Mouse (Mus musculus) kidney, embryonic 15.5 days (tissue): ENCODE results near the gene Ifi27. TPM values are rescaled to one million over a fixed set of nuclear protein-coding genes. Genes with fewer than 3 reads are reported as not detected.
A peak's percentile ranks its signal among the peaks of the same experiment; 100 is the strongest.
"Not testable (repeated sequence)": the region's sequence is repeated elsewhere in the genome, so short reads cannot be mapped to it uniquely, and the experiment has no call there.

Experiments used
- ATAC-seq: fragments of 200-750 bp; cut with Nextera tagmentation; replicated peaks from 2 replicates; pipeline ENCODE4 v1.8.0; 2017; ENCODE audit warnings: moderate TSS enrichment; ENCODE audit not compliant: low FRiP score
- H3K27ac ChIP-seq: fragments of 300-500 bp; sonication (generic); 2 replicates; pipeline ENCODE4 v1.5.1; 2015; ENCODE audit warnings: mild to moderate bottlenecking, inconsistent platforms
- H3K27me3 ChIP-seq: fragments of 300-500 bp; sonication (generic); 2 replicates; pipeline ENCODE4 v1.6.1; 2015; ENCODE audit warnings: inconsistent platforms
- H3K36me3 ChIP-seq: fragments of 300-500 bp; sonication (generic); 2 replicates; pipeline ENCODE4 v1.6.1; 2015; ENCODE audit warnings: inconsistent platforms
- H3K4me1 ChIP-seq: fragments of 300-500 bp; sonication (generic); 2 replicates; pipeline ENCODE4 v1.6.1; 2015; ENCODE audit warnings: inconsistent platforms
- H3K4me2 ChIP-seq: fragments of 300-500 bp; sonication (generic); 2 replicates; pipeline ENCODE4 v1.6.1; 2015; ENCODE audit warnings: moderate library complexity, mild to moderate bottlenecking, inconsistent platforms
- H3K4me3 ChIP-seq: fragments of 300-500 bp; sonication (generic); replicated peaks from 2 replicates; pipeline ENCODE4 v1.5.1; 2015; ENCODE audit warnings: mild to moderate bottlenecking, inconsistent platforms
- H3K9ac ChIP-seq: fragments of 300-500 bp; sonication (generic); 2 replicates; pipeline ENCODE4 v1.6.1; 2015; ENCODE audit warnings: mild to moderate bottlenecking, inconsistent platforms
- H3K9me3 ChIP-seq: fragments of 300-500 bp; sonication (generic); replicated peaks from 2 replicates; pipeline ENCODE4 v1.6.1; 2016; ENCODE audit warnings: inconsistent platforms
- WGBS: fragments of 180-500 bp; shearing (Covaris S2); methylation state at CpG from one replicate; pipeline ENCODE4 v1.1.7; 2015; ENCODE audit warnings: mixed read lengths; 5-methylcytosine and 5-hydroxymethylcytosine counted together
- polyA plus RNA-seq: library from polyadenylated mRNA; unstranded; fragments of >200 nt; fragmentation: Nextera tagmentation; extraction: Ambion mirVana; gene quantifications from 2 replicates; pipeline ENCODE4 v1.2.1, GENCODE M21; 2015

Gene Ifi27
- polyA plus RNA-seq, 1 experiment from 2014 or later = 35.4 TPM

- Histone ChIP-seq H3K27ac (0 out of 2 replicates have a peak overlapping the region, but pooled peaks have one; percentile 41), H3K4me3 (peak overlapping the region; percentile 99), H3K27me3 (no peaks in the 10 kb centered on the region), H3K4me1 (peaks cover 31% of the 10 kb centered on the region), H3K4me2 (peak overlapping the region; percentile 87), H3K9ac (peak overlapping the region; percentile 96), H3K36me3 (peaks cover 11% of the 10 kb centered on the region), H3K9me3 (no peaks in the 10 kb centered on the region)
- no peak; the same call in 1 of the 2 replicates for ATAC-seq
- WGBS = 9% methylated on average over 33 of the region's 33 CpGs
These were observed 8.8 kb upstream of the Ifi27 start for GRCm38 (mm10) chr12:103425016-103425728.

GRCm38 (mm10) chr12:103425729-103426470 is 8.1 kb upstream of the Ifi27 start, which contains the start of gene Ddx24:
Gene Ddx24 (minus strand): TSS chr12:103425830.
- Histone ChIP-seq H3K27ac (peak within 1 kb of the TSS; percentile 67; the same call in 1 of the 2 replicates), H3K9ac (peak within 1 kb of the TSS; percentile 96)
- under 1% methylated on average over 33 of the region's 33 CpGs for WGBS

DNA sequence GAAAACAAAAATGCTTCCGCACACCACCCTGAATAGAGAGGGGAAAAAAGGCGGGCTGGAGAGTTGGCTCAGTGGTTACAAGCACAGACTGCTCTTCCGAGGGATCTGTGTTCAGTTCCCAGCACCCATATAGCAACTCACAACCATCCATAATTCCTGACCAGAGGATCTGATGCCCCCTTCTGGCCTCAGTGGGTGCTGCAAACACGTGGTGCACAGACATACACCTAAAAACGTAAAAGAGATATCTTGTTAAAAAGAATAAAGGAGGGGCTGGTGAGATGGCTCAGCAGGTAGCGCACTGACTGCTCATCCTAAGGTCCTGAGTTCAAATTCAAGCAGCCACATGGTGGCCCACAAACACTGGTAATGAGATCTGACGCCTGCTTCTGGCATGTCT is 7.3 kb upstream of the Ifi27 start:
- Histone ChIP-seq H3K27ac (no peak overlapping the region), H3K9ac (no peak overlapping the region), H3K4me1 (peaks cover 25% of the 10 kb centered on the region), H3K36me3 (peaks cover 11% of the 10 kb centered on the region), H3K9me3 (no peaks in the 10 kb centered on the region), H3K4me3 (no peak overlapping the region), H3K4me2 (no peak overlapping the region), H3K27me3 (no peaks in the 10 kb centered on the region)
- WGBS = 86% methylated on average over 7 of the region's 7 CpGs
- ATAC-seq = no peak

More at GRCm38 (mm10) chr12:103425729-103426470, 8.1 kb upstream of the Ifi27 start, which contains the start of gene Ddx24:
- Histone ChIP-seq H3K9me3 (no peaks in the 10 kb centered on the region), H3K4me1 (peaks cover 31% of the 10 kb centered on the region), H3K4me3 (peak within 1 kb of the TSS; percentile 99), H3K27me3 (no peaks in the 10 kb centered on the region), H3K4me2 (peak within 1 kb of the TSS; percentile 87), H3K36me3 (peaks cover 11% of the 10 kb centered on the region)
- peak; percentile 100 for ATAC-seq

DNA sequence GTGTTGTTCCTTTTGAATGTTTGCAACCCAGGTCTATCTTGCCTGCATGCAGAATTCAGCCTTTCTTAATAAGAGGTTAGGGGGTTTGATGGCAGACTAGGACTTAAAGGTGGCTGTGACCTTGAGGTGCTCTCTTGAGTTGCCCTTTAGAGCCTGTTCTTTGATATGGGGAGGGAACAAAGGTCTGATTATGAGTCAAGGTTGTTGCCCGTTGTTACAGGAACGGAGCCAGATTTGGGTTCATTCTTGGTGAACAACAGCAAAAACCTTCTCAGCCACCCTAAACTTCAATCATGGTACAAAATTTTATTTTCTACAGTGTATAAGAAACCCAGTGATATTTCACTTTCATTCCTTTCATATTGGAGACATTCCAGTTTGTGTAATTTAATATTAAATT is 581 bp upstream of the Ifi27 start:
- no peaks in the 10 kb centered on the region for H3K36me3 ChIP-seq

GRCm38 (mm10) chr12:103434861-103435260 is 850 bp downstream of the Ifi27 start:
- Histone ChIP-seq H3K9me3 (no peaks in the 10 kb centered on the region), H3K36me3 (no peaks in the 10 kb centered on the region), H3K9ac (no peak overlapping the region), H3K27ac (no peak overlapping the region), H3K4me2 (peak overlapping the region; percentile 32), H3K27me3 (no peaks in the 10 kb centered on the region), H3K4me3 (no peak overlapping the region), H3K4me1 (no peaks in the 10 kb centered on the region)
- no peak for ATAC-seq

More for the DNA sequence above, 581 bp upstream of the Ifi27 start:
- no peaks in the 10 kb centered on the region for H3K9me3 ChIP-seq
- H3K4me3 ChIP-seq = no peak overlapping the region
- ATAC-seq = no peak
- no peak overlapping the region for H3K27ac ChIP-seq
- H3K9ac ChIP-seq = no peak overlapping the region
- no peak overlapping the region for H3K4me2 ChIP-seq
- no peaks in the 10 kb centered on the region for H3K4me1 ChIP-seq
- no peaks in the 10 kb centered on the region for H3K27me3 ChIP-seq
- 91% methylated on average over 2 of the region's 2 CpGs for WGBS

DNA sequence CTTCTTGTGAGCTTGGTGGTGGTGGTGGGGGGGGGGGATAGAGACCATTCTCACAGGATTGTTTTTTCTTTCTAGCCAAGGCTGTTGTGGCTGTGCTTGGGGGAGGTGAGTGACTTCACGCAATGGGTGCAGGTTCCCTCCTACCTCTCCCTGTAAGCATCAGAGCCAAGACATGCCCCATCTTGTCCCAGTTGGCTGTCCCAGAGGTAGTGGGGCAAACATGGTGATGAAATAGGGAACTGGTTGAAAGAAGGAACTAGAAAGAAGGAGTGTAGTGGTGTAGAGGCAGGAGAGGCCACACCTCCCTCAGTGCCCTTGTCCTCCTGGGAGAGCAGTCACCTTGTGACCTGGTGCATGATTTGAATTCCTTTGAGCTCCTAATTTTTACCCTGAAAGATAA is 3.6 kb downstream of the Ifi27 start:
- no peak for ATAC-seq
- Histone ChIP-seq H3K9ac (no peak overlapping the region), H3K4me1 (no peaks in the 10 kb centered on the region), H3K27ac (no peak overlapping the region), H3K9me3 (no peaks in the 10 kb centered on the region), H3K4me3 (no peak overlapping the region), H3K36me3 (no peaks in the 10 kb centered on the region), H3K27me3 (no peaks in the 10 kb centered on the region), H3K4me2 (no peak overlapping the region)
- 89% methylated on average over 1 of the region's 1 CpGs for WGBS

DNA sequence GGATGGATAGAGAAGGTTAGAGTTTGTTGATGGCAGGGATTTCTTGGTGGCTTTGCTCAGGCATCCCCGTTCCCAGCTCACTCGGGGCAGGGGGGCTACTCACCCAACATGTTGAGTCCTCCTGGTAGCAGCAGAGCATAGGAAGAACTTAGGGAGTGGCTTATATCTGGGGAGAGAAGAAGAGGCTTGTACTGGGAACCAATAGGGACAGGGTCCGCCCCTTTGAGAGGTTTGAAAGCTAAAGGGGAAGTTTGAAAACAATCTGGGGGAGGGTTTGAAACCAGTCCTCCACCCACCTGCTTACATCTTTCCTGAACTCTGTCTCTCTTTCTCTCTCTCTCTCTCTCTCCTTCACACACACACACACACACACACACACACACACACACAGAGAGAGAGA is 9.5 kb downstream of the Ifi27 start, which contains the start of gene Ifi27l2a:
Ifi27l2a (minus strand) TSS at position 157 of the 400 bp plus-strand sequence.
- H3K9me3 ChIP-seq = no peaks in the 10 kb centered on the region
- H3K9ac ChIP-seq = no peak within 1 kb of the TSS
- 0 out of 2 replicates have a peak, but pooled peaks cover 2% of the 10 kb centered on the region for H3K27me3 ChIP-seq
- H3K4me2 ChIP-seq = no peak within 1 kb of the TSS
- no peaks in the 10 kb centered on the region for H3K4me1 ChIP-seq
- H3K4me3 ChIP-seq = no peak within 1 kb of the TSS
- 51% methylated on average over 3 of the region's 3 CpGs for WGBS
- no peak for ATAC-seq
- H3K36me3 ChIP-seq = no peaks in the 10 kb centered on the region
- H3K27ac ChIP-seq = no peak within 1 kb of the TSS

GRCm38 (mm10) chr12:103444261-103444660 is 10.2 kb downstream of the Ifi27 start:
- H3K4me3 ChIP-seq, H3K27me3 ChIP-seq, H3K36me3 ChIP-seq, H3K27ac ChIP-seq, H3K9ac ChIP-seq, H3K4me2 ChIP-seq, ATAC-seq, H3K4me1 ChIP-seq, H3K9me3 ChIP-seq: not testable (repeated sequence)
- WGBS = 29% methylated on average over 6 of the region's 7 CpGs

DNA sequence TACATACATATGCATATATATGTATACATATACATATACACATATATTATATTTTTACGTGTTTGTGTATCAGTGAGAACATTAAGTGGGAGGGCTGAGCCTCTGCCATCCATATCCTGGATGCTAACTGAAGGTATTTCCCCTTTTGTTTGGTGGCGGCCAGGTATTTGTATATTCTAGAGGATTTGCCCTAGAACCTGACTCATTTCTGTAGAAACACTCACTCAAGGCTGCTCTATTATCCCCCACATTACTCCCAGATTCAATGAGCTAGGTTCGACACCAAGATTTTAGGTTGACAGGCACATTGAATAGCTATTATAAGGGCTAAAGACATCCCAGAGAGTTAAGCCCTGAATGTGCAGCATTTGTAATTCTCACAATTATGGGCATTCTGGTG is 11.0 kb downstream of the Ifi27 start:
- no peaks in the 10 kb centered on the region for H3K9me3 ChIP-seq
- H3K4me2 ChIP-seq = no peak overlapping the region
- no peak overlapping the region for H3K27ac ChIP-seq
- no peaks in the 10 kb centered on the region for H3K36me3 ChIP-seq
- 85% methylated on average over 3 of the region's 3 CpGs for WGBS
- H3K9ac ChIP-seq = no peak overlapping the region
- no peak overlapping the region for H3K4me3 ChIP-seq
- no peak for ATAC-seq
- no peaks in the 10 kb centered on the region for H3K4me1 ChIP-seq
- H3K27me3 ChIP-seq = 0 out of 2 replicates have a peak, but pooled peaks cover 2% of the 10 kb centered on the region

DNA sequence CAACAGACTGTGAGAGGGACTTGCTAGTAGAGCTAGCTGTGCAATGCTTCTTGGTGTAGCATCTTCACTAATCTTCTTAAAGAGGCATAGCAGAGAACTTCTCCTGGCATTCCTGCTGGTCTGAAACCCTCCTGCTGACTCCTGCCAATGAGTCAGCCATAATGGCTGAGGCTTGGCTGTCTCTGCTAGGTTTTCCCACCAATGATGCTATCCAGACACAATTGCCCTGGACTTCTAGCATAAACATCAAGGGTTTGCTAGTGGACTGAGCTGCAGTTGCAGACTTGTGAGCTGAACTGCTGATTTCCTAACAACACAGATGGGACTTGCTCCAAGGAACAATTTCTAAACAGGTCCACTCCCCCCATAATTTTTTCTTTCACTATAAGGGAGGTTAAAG is 19.4 kb downstream of the Ifi27 start:
- Histone ChIP-seq H3K4me3 (no peak overlapping the region), H3K9ac (no peak overlapping the region), H3K4me2 (no peak overlapping the region), H3K27ac (no peak overlapping the region), H3K36me3 (no peaks in the 10 kb centered on the region), H3K27me3 (no peaks in the 10 kb centered on the region), H3K9me3 (no peaks in the 10 kb centered on the region), H3K4me1 (no peaks in the 10 kb centered on the region)
- ATAC-seq = no peak

DNA sequence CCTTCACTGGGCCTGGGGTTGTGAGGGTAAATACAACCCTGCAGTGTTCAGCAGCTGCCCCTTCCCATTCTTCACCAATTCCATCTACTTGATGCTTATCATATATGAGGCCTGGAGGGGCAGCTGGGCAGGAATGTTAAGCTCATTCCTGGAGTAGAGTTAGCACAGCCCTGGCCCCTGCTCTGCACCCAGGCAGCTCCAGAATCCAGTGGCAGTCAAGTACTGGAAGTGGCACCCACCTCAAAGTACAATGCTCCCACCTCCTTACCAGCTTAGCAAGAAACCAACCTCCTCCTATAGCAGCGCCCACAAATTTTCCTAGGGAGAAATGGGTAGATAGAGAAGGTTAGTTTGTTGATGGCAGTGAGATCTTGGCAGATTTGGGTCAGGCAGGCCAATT is 22.7 kb downstream of the Ifi27 start:
- not testable (repeated sequence) for H3K27ac ChIP-seq, H3K36me3 ChIP-seq, H3K27me3 ChIP-seq, H3K4me3 ChIP-seq, ATAC-seq, H3K4me1 ChIP-seq, H3K9ac ChIP-seq, H3K4me2 ChIP-seq, H3K9me3 ChIP-seq
- WGBS = no CpG with 5 or more reads among the region's 1 CpGs

DNA sequence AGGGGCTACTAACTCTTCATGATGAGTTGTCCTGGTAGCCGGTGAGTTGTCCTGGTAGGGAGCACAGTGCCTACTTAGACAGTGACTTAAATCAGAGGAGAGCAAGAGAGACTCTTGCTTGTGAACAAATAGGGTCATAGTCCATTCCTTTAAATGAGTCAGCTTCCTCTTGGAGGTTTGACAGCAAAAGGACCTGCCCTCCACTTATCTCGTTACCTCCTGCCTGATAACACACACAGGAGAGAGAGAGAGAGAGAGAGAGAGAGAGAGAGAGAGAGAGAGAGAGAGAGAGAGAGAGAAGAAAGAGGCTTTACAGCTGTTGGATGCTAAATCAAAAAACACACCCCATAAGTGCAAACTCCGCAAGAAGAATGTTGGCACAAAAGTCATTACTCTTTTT is 23.1 kb downstream of the Ifi27 start, which contains the start of gene Ifi27l2b:
Ifi27l2b (minus strand) TSS at position 84 of the 400 bp plus-strand sequence.
- 64% methylated on average over 3 of the region's 3 CpGs for WGBS
- Histone ChIP-seq H3K9me3 (no peaks in the 10 kb centered on the region), H3K27me3 (no peaks in the 10 kb centered on the region), H3K4me2 (no peak within 1 kb of the TSS), H3K4me1 (no peaks in the 10 kb centered on the region), H3K27ac (no peak within 1 kb of the TSS), H3K4me3 (no peak within 1 kb of the TSS), H3K36me3 (no peaks in the 10 kb centered on the region), H3K9ac (no peak within 1 kb of the TSS)
- ATAC-seq = no peak
